Mouse (Mus musculus) heart, adult 11 months (tissue): ENCODE measurements around the gene Gjb3.

Source experiments
- DNase-seq: peaks from one replicate; pipeline ENCODE4 v3.0.0; 2022

Gjb3 gene

GRCm38 (mm10) chr4:127278451-127279001 is 52.1 kb downstream of the Gjb3 start:
- DNase-seq = peak; percentile 99
